Mouse (Mus musculus): Measurements from ENCODE around the gene Ahcyl2.

The Ahcyl2 gene

DNA sequence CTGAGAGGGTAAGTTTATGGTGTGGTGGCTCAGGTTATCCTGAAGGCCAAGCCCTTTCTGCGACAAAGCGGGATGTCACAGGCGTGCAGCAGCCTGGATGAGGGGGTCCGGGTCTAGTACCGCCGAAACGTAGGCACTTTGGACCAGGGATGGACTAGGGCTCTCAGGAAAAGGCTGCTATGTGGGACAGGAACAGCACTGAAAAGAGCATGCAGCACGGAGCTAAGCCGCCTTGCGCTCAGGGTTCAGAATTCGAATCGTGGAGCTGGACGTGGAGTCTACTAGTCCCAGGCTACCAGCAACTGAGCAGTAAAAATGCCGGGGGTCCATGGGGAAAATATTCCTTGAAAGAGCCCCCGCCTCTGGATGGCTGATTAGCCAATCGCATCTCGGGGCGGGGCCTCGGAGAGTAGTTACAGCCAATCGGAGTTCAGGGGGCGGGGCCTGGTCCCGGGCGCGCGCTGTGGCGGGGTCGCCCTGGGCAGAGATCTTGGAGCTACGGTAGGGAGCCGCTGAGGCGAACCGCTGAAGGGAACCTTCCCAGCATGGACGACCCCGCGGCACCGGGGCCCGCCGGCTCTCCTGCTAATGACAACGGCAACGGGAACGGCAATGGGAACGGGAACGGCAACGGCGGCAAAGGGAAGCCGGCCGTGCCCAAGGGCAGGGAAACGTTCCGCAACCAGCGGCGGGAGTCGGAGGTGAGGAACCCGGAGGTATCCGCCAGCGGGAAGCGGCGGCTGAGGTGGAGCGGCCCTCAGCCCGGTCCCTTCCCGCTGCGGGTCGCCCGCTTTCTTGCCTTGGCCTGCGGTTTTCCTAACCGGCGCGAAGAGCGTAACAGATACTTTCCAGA lies 148.9 kb downstream of the Ahcyl2 start, which contains the start of gene Strip2:
Gene Strip2, plus strand, starts transcription at position 483 of the 853 bp plus-strand sequence.
- DNase-seq = peak; percentile 97 to 98

DNA sequence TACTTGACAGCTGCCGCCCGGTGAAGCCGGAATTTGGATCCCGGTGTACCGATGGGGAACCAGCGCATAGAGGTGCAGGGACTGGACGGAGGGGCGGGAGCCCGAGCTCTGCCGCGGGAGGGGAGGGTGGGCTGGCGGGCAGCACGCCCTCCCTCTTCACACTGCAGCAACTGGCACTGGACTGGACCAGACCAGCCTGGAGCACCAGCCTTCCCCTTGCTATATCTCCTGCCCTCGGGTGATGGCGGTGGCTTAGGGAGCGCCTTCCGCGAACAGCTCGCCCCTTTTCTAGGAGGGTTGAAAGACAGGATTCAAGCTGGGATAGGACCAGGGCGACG lies 149.5 kb downstream of the Ahcyl2 start:
- DNase-seq = peak in 1 of 2 experiments; percentile 55

DNA sequence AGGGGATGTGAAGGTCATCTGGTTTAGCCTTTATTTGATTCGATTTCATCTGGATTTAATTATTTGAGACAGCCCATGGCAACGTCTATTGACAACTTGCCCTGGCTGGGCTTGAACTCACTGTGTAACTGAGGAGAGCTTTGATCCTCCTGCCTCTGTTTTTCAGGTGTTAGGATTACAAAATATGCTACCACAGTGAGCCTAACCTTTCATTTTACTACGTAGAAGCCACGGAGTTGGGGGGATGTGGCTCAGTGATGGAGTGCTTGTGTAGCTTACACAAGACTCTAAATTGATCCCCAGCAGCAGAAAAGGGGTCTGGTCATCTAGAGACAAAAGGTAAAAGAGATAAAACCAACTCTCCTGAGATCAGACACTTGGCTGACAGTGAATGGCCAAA lies 150.1 kb downstream of the Ahcyl2 start:
- peak in 1 of 2 experiments; percentile 16 for DNase-seq

DNA sequence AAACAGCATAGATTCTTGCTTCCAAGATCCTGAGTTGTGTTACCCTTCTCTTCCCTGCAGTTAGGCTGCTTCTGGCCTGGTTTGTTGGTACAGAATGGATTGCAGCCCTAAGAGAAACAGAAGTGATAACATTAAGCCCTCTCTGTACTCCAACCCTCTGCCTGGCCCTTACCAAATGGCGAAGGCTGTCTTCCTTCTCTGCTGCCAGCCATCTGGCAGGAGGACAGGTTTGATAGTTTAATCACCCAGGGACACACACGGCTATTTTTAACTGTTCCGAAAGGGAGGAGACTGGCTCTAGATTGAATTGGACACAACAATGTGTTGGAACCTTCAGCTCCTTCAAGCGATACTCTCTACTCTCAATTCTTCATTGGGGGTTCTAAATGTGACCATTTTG lies 155.7 kb downstream of the Ahcyl2 start:
- peak; percentile 71 to 83 for DNase-seq

DNA sequence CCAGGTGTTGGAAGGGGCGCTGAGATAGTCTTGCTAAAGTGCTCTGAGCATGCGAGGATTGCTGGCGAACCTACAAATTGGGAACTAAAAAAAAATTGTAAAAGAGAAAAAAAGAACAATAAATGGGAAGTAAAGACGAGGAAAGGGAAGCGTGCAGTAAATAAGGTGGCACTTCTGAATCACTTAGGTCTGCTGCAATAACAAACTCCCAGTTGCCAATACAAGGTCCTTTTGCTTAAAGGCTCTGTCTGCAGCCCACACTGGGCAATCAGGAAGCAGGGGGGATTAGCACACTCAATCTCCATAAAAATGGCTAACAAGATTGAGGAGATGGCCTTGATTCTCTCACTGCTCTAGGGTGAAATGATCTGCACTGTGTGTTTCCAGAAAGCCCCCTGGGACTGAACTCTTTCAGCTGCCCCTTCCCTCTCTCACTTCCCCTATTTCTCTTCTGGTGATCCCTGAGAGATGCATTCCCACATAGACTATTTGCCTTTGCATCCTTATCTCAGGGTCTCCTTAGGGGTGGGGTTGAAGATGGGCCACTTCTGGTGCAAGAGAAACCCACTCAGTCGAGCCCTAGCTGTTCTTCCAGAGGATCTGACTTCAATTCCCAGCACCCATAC lies 157.9 kb downstream of the Ahcyl2 start:
- no peak for DNase-seq

DNA sequence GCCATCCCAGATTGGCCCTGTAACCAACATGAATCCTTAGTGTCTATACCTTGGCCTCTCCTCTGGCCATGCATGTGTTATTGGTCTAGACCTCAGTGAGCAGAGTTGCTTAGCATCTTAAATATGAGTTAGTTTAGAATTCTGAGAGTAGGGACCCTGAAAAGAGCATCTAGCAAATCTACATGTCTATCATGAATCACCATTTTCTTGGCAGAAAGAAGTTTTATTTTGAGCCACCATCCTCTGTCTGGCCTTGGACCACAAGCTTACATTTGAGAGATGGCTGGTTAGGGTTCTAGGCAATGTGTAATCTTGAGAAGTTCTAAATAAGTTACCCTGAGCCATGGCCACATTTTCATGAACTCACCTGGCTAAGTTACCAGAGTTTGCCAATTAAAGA lies 162.3 kb downstream of the Ahcyl2 start:
- no peak for DNase-seq

DNA sequence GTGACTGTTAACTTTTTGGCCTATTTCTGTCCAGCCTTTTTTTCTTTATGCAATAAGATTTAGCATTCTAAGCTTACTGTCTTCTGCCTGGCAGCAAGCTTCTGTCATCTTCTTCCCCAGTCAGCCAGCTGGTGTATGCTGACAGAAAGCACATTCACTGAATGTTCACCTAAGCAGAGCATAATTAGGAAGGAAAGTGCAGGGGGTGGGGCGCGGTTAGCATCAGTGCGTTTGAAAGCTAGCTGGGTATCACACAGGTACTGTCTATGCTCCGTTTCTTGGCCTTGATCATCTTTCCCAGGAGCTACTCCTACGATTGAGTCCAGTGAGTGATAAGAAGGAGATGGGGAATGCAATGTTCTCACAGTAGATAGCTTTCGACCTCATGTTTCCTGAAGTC lies 162.9 kb downstream of the Ahcyl2 start:
- DNase-seq = no peak

DNA sequence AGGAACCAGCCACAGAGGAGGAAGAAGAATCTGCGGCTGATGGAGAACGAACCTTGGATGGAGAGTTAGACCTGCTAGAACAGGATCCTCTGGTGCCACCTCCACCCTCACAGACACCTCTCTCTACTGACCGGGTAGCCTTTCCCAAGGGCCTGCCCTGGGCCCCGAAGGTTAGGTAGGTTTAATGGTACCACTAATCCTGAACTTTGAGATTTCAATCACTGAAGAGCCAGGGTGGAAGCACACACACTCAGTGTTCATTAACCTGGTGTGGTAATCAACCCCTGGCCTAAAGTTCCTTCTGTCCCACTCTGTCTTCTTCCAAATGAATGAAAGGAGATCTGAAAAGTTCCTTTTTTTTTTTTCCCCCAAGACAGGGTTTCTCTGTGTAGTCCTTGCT lies 163.4 kb downstream of the Ahcyl2 start:
- DNase-seq = no peak

DNA sequence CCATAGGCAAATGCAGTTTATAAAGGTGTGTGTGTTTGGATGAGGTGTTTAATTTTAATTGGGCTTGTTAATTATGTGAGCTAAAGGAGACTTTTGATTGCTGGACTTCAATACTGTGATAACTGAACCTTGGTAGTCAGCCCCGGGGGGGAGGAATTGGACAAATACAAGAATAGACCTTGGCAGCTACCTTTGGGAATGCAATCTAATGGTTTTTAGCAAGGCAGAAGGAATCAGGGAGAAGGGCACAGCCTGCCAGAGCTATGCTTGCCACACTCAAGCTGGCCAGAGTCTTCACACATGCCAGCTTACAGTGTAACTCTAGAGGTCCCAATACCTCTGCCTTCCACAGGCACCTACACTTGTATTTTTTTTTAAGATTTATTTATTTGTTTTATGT lies 167.9 kb downstream of the Ahcyl2 start:
- no peak for DNase-seq

DNA sequence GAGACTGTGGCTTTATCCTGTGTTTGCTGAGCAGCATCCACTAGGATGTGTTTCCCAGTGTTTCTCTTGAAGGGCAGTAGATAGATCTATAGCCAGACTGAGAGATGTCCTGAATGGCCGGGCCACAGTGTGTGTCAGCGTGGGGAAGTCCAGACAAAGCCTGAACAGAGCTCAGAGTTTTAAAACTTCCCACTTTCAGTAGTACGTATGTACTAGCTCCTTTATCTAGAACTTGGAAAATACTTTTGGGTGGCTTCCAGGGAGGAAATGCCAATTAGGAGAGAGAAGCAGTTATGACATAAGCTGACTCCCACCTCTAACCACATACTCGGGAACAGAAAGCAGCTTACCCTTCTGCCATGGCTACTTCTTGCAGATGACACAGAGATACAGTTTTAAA lies 172.6 kb downstream of the Ahcyl2 start:
- no peak for DNase-seq

DNA sequence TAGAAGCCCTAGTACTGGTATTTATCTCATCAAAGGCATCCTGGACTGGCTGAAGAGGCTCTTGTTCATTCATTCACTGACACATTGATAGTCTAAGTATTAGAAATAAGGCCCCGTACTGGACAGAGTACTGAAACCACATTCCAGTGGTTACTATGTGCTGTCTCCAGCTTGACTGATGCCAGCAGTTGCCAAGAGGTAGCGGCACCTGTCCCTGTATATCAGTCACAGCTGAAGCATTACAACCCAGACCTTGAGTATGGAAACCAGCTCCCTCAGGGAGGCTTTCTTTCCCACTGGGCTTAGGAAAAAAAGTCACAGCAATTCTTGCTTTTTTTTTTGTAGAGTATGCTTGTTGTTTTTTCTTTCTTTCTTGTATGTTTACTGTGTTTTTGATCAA lies 173.2 kb downstream of the Ahcyl2 start:
- DNase-seq = no peak

DNA sequence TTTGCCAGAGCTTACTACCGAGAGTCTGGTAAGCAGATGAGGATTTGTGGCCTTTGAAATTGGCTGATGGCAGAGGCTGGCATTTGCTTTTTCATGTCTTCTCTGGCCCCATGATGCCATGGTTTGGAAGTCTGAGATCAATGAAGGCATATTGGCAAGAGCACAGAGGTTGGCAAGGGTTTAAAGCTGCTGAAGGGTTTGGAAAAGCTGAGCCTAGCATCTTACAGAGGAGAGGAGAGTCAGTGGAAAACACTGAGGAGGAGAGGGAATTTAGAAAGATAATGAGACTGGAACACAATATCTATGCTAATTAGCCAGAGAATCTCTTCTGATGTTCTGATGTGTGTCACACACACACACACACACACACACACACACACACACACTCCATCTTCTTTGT lies 176.7 kb downstream of the Ahcyl2 start:
- no peak for DNase-seq

DNA sequence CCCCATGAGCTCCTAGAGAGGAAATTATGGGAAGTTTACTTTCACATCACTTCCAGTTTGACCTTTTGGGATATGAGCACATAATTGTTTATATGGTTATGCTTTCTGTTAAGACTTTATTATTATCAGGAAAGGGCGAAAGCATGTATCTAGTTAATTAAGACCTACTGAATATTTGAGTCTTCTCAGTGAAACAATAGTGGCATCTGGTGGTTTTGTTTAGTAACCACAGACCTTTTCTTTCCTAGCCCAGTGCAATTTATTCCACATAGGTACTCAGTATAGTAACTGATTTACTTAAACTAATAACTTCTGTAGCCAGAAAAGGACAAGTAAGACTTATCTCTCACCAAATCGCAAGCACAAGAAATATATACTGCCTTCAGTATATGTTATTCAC lies 178.8 kb downstream of the Ahcyl2 start:
- no peak for DNase-seq

DNA sequence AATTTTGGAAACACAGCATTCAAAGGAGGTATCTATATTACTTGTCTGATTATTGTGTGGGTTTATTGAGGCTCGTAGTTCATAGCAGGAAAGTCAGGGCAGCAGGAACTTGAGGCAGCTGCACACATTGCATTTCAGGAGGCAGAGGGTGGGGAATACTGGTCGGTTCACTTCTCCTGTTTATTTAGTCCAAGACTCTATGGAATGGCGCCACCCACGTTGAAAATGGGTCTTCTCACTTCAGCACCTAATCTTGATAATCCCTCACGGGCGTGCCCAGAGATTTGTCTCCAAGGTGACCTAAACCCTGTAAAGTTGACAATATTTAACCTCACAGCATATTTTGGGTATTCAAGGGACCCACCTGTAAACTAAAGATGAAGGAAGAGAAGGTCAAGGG lies 180.0 kb downstream of the Ahcyl2 start:
- no peak for DNase-seq

DNA sequence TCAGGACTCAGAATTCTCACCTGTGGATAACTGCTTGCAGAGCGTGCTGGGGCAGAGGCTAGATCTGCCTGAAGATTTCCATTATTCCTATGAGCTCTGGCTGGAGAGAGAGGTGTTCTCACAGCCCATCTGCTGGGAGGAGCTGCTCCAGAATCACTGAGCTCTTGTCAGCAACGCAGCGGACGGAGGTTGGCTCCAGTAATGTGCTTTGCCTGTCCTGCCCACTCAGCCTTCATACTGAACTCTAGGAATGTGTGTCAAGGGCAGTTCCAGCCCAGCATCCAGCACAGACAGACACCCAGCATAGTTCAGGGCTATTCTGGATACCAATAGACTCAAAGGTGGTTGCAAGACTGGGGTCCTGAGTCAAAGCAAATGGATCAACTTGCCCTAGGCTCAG lies 188.9 kb downstream of the Ahcyl2 start:
- DNase-seq = no peak

DNA sequence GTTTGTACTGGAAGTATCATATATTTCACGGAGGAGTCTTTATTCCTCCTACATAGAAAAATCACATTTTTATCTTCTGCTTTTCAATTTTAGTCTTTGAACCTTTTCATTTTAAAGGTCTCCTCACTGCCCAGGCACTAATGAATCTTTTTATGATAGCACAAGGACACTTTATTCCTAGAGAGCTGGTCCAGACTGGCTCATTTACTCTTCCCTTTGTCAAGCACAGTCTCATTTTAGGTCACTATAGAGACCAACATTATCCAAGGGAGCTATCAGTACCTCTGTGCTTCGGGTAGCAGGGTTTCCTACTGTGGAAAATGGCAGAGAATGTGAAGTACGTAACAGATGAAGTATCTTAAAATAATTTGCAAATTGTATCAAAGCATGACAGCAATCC lies 190.9 kb downstream of the Ahcyl2 start:
- no peak for DNase-seq

DNA sequence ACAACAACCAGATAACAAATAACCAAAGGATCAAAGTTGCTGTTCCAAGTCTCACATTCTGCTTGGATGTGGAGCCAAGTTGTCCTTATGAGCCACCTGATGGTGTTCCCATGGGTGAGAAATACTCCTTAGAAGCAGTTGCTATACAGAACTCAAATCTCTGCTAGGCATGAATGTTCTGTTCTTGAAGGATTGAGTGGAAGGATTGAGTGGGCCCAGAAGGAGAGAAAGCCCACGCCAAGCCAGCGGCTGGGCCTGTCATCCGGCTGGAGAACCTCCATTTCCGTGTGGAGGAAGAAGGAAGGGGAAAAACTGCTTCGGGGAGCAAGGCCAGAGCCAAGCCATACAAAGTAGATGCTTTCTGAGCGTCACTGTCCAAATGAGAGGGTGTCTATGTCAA lies 193.3 kb downstream of the Ahcyl2 start:
- no peak for DNase-seq
